Mouse (Mus musculus) embryonic facial prominence, embryonic 13.5 days (tissue): ENCODE measurements at regions not wholly inside any gene's neighbourhood (a gene's known extent, or its start where the extent isn't known, plus 50 kb on each side); places are given as distances from the start of the nearest gene placed in this dataset.

Experiments used
- ATAC-seq: fragments of 200-750 bp; cut with Nextera tagmentation; 2 replicates; pipeline ENCODE4 v1.8.0; 2017; ENCODE audit warnings: low read depth; ENCODE audit not compliant: insufficient number of reproducible peaks, insufficient read depth, low FRiP score, low TSS enrichment
- H3K27ac ChIP-seq: fragments of 300-500 bp; sonication (generic); 2 replicates; pipeline ENCODE4 v1.5.1; 2015; ENCODE audit warnings: moderate library complexity, mild to moderate bottlenecking, inconsistent platforms
- H3K27me3 ChIP-seq: fragments of 300-500 bp; sonication (generic); 2 replicates; pipeline ENCODE4 v1.6.1; 2015; ENCODE audit warnings: mild to moderate bottlenecking, inconsistent platforms
- H3K36me3 ChIP-seq: fragments of 300-500 bp; sonication (generic); 2 replicates; pipeline ENCODE4 v1.6.1; 2015; ENCODE audit warnings: mild to moderate bottlenecking, inconsistent platforms
- H3K4me1 ChIP-seq: fragments of 300-500 bp; sonication (generic); 2 replicates; pipeline ENCODE4 v1.6.1; 2015; ENCODE audit warnings: inconsistent platforms
- H3K4me2 ChIP-seq: fragments of 300-500 bp; sonication (generic); 2 replicates; pipeline ENCODE4 v1.6.1; 2015; ENCODE audit warnings: moderate library complexity, mild to moderate bottlenecking, inconsistent platforms
- H3K4me3 ChIP-seq: fragments of 300-500 bp; sonication (generic); 2 replicates; pipeline ENCODE4 v1.5.1; 2015; ENCODE audit warnings: mild to moderate bottlenecking, inconsistent platforms
- H3K9ac ChIP-seq: fragments of 300-500 bp; sonication (generic); 2 replicates; pipeline ENCODE4 v1.6.1; 2015; ENCODE audit warnings: mild to moderate bottlenecking, inconsistent platforms
- H3K9me3 ChIP-seq: fragments of 300-500 bp; sonication (generic); 2 replicates; pipeline ENCODE4 v1.6.1; 2016; ENCODE audit warnings: inconsistent platforms
- WGBS: fragments of 180-500 bp; shearing (Covaris S2); methylation state at CpG from one replicate; pipeline ENCODE4 v1.1.7; 2015; ENCODE audit warnings: mixed read lengths; 5-methylcytosine and 5-hydroxymethylcytosine counted together

DNA sequence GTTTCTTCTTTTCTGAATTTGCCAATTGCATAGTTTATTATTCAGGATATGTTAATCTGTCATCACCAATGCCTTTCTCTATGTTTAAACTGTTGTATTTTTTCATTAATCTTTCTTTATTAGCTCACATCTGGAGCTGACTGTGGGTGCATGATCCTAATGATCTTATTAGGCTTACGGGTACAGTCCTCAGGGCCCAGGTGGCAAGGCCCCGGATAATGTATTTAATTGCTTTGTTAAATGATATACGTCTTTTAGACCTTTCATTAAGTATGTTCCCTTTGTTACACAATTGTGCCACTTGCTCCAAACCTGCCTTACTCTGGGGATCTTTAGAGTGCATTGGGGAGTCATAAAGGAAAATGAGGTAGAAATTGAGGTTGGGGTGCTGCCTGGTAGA is 86.7 kb upstream of the A1bg start:
- 78% methylated on average over 3 of the region's 3 CpGs for WGBS
- H3K9ac ChIP-seq = no peak overlapping the region
- H3K36me3 ChIP-seq = no peaks in the 10 kb centered on the region
- H3K4me3 ChIP-seq = no peak overlapping the region
- ATAC-seq = no peak
- H3K27ac ChIP-seq = no peak overlapping the region
- no peaks in the 10 kb centered on the region for H3K9me3 ChIP-seq
- H3K27me3 ChIP-seq = no peaks in the 10 kb centered on the region
- H3K4me2 ChIP-seq = no peak overlapping the region
- no peaks in the 10 kb centered on the region for H3K4me1 ChIP-seq

DNA sequence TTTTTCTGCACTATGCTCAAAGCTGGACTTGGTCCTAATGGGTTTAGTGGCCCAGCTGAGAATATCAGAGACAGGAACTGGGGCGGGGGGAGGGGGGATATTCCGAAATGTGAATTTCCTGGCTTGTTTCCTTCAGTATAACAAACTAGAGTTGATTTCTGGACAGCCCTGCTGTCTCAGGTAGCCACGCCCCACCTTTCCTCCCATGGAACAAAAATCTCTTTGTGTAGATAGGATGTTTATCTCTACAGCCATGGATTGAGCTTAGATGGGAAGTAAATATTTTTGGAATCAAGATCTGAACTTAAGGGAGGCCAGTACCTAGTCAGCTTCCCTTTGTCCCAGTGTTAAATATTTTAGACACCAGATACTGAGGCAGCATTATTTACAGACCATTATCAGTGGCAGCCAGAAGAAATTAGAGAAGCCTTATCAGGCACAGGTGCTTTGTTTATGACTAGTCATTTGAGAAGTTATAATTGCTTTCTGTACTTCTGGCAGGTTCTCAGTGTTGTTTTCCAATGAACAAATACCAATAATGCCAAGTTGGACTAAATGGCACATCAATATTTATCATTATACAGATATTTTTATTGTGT is 84.7 kb upstream of the A1bg start:
- Histone ChIP-seq H3K4me3 (no peak overlapping the region), H3K9me3 (no peaks in the 10 kb centered on the region), H3K36me3 (no peaks in the 10 kb centered on the region), H3K9ac (no peak overlapping the region), H3K27ac (no peak overlapping the region), H3K4me2 (no peak overlapping the region), H3K4me1 (no peaks in the 10 kb centered on the region), H3K27me3 (no peaks in the 10 kb centered on the region)
- no peak for ATAC-seq
- 76% methylated on average over 3 of the region's 3 CpGs for WGBS

DNA sequence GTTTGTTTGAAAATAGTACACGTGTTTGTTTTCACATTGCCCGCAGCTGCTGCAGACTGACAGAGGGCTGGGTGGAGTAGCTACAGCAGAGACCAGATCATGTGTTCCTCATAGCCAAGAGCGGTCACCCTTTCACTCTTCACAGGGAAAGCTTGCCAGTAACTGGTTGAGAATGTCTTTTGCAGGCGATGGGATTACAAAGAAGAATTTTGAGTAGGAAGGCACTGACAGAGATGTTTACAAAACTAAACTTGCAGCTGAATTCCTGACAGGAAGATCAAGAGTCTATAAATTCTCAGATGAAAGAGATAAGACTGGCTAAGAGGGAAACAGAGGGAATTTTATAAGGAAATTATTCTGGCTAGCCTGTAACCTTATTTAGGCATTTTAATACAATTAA is 83.8 kb upstream of the A1bg start:
- H3K4me1 ChIP-seq = no peaks in the 10 kb centered on the region
- no peaks in the 10 kb centered on the region for H3K27me3 ChIP-seq
- H3K9me3 ChIP-seq = no peaks in the 10 kb centered on the region
- no peak overlapping the region for H3K4me3 ChIP-seq
- ATAC-seq = no peak
- no peaks in the 10 kb centered on the region for H3K36me3 ChIP-seq
- no peak overlapping the region for H3K4me2 ChIP-seq
- H3K9ac ChIP-seq = no peak overlapping the region
- no peak overlapping the region for H3K27ac ChIP-seq
- WGBS = 52% methylated on average over 4 of the region's 4 CpGs

DNA sequence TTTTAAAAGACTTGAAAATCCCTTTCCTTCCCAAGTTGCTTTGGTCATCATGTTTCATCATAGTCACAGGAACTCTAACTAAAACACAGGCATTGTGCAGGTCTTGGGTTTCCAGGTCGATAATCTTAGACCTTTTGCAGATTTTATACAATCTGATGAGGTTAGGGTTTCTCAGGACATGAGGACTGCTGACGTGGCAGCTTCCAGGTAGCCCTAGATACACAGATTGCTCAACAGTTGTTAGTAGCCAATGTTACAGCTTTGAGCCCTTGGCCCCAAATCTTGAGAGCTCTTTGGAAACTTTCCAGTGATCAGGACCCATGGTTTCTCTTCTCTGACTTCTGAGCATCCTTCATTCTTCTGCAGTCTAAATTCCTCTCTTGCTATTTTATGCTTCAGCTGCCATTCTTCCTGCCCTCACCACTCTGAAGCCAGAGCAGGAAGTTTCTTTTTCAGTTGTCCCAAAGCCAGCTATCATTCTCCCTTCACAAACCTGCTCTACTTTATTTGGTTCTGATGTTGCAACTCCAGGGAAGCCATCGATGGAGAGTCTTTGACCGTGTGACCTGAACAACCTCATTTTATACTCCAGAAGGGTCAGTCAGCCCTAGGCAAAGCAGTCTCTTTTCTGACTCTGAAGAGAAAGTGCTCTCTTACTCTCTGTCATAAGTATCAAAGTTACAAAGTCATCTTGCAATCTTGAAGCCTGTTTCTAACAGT is 71.3 kb upstream of the A1bg start:
- Histone ChIP-seq H3K4me2 (no peak overlapping the region), H3K36me3 (no peaks in the 10 kb centered on the region), H3K4me3 (no peak overlapping the region), H3K27ac (no peak overlapping the region), H3K4me1 (no peaks in the 10 kb centered on the region), H3K9ac (no peak overlapping the region), H3K9me3 (no peaks in the 10 kb centered on the region), H3K27me3 (no peaks in the 10 kb centered on the region)
- WGBS = 81% methylated on average over 4 of the region's 4 CpGs
- no peak for ATAC-seq

DNA sequence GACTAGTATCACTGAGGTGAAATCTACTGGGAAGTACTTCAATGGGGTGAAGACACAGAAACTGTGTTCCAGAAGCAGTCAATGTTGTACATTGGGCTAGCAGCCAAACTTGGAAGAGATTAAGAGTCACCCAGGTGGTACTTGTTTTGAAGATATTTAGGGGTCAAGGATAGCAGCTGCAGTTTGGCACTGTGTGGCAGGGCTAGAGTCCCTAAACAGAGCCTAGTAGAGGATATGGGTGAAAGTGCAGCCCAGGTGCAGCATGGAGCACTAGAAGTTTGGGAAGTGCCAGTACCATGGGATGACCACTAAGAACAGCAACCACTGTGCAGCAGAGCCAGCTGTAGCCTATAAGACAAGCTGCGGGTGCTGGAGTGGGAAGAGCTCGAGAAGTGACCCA is 70.6 kb upstream of the A1bg start:
- no peaks in the 10 kb centered on the region for H3K9me3 ChIP-seq
- ATAC-seq = no peak
- no peak overlapping the region for H3K27ac ChIP-seq
- 86% methylated on average over 2 of the region's 2 CpGs for WGBS
- H3K36me3 ChIP-seq = no peaks in the 10 kb centered on the region
- no peaks in the 10 kb centered on the region for H3K27me3 ChIP-seq
- no peak overlapping the region for H3K4me3 ChIP-seq
- H3K9ac ChIP-seq = no peak overlapping the region
- no peaks in the 10 kb centered on the region for H3K4me1 ChIP-seq
- H3K4me2 ChIP-seq = no peak overlapping the region

DNA sequence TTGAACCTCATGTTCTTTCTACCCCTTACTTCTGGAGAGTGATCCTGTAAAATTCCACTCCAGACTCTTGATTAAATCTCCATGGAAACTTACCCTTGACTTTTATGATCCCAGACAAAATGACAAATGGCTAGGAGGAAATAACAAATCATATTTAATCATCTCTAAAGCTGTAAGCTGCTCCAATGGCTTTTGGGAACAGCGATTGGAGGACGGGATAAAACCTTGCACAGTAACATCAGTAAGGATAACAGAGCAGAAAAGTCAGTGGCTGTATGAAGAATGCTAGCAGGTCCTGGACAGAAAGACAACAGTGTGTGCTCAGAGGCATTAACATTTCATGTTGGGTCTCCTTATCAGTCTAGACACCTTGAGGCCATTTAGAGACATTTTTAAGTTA is 59.8 kb upstream of the A1bg start:
- Histone ChIP-seq H3K9me3 (no peaks in the 10 kb centered on the region), H3K9ac (no peak overlapping the region), H3K4me2 (no peak overlapping the region), H3K4me3 (no peak overlapping the region), H3K27ac (no peak overlapping the region), H3K4me1 (no peaks in the 10 kb centered on the region), H3K27me3 (no peaks in the 10 kb centered on the region), H3K36me3 (no peaks in the 10 kb centered on the region)
- ATAC-seq = no peak
- WGBS = 77% methylated on average over 2 of the region's 2 CpGs
